Mouse (Mus musculus) erythroid progenitor cell, adult 5-6 weeks (primary cell): ENCODE data around the gene Asl. TPM values are rescaled to one million over a fixed set of nuclear protein-coding genes. Genes with fewer than 3 reads are reported as not detected.
A peak's percentile ranks its signal among the peaks of the same experiment; 100 is the strongest.

Experiments
- ATAC-seq: replicated peaks from 2 replicates; pipeline ENCODE4 v1.8.0; 2016; ENCODE audit warnings: moderate number of reproducible peaks, mild to moderate bottlenecking, moderate TSS enrichment, inconsistent platforms; ENCODE audit not compliant: poor library complexity, low FRiP score, severe bottlenecking
- total RNA-seq, 2 experiments: library from RNA; stranded (forward) in 1 of 2; stranded (reverse) in 1 of 2; fragments of 150-400 nt in 1 of 2; fragments of 186-747, 209-891 nt in 1 of 2; gene quantifications; 2 replicates each; pipeline versions ENCODE4 v1.2.3 to v1.2.4; 2015 to 2017; ENCODE audit warnings: low replicate concordance in 2 of 2

Gene Asl
- total RNA-seq, 2 experiments from 2014 or later = 10.9 TPM; not detected in 1

DNA sequence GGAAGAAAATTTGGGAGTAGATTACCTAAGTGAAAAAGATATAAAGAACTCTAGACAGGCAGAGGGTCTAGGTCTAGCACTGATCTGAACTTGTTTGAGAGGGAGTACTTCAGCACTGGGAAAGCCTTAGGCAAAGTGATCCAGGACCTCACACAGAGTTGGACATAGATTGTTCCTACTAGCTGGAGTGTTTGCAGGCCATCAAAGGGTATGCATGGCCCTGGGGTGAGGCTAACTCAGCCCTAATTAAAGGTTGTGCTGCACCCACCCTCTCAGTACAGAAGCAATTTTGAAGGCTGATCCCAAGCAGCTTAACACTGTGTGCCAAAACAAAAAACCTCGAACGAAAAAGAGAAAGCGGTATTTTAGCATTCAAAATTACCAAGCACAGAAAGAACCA is 62.6 kb downstream of the Asl start:
- ATAC-seq = 0 out of 2 replicates have a peak, but pooled peaks have one; percentile 27

DNA sequence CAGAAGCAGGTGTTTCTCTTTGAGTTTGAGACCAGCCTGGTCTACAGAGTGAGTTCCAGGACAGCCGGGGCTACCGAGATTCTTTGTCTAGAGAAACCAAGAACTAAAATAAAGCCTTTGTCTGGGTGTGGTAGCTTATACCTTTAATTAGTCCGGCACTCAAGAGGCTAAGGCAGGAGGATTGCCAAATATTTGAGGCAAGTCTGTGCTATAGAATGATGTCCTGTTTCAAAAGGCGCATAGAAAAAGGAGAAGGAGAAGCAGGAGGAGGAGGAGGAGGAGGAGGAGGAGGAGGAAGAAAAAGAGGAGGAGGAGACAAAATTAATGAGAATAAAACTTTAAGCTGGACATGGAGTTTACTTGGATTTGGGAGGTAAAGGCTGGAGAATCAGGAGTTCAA is 65.8 kb downstream of the Asl start:
- ATAC-seq = no peak

Other genes with a start within 250 kb of the Asl start
- 18.0 and 24.7 TPM in 2 replicates for gene Psph, start 241.8 kb downstream of the Asl start, total RNA-seq (2015; ENCODE audit: low replicate concordance)
- 1.9 and 16.4 TPM in 2 replicates for gene Psph, start 241.8 kb downstream of the Asl start, total RNA-seq (2017; ENCODE audit: low replicate concordance)
- gene Sumf2, start 182.3 kb downstream of the Asl start, total RNA-seq (2015; ENCODE audit: low replicate concordance) = 1.8 and 14.7 TPM in 2 replicates
- gene Sumf2, start 182.3 kb downstream of the Asl start, total RNA-seq (2017; ENCODE audit: low replicate concordance) = 6.7 TPM in 1 of 2 replicates, not detected in the other
- gene Chchd2, start 141.8 kb downstream of the Asl start, total RNA-seq (2015; ENCODE audit: low replicate concordance) = 111 and 174 TPM in 2 replicates
- gene Chchd2, start 141.8 kb downstream of the Asl start, total RNA-seq (2017; ENCODE audit: low replicate concordance) = 57.6 and 102 TPM in 2 replicates
- 3.4 TPM in 1 of 2 replicates, not detected in the other for gene Zbed5, start 133.5 kb downstream of the Asl start, total RNA-seq (2015; ENCODE audit: low replicate concordance)
- gene Zbed5, start 133.5 kb downstream of the Asl start, total RNA-seq (2017; ENCODE audit: low replicate concordance) = 0.51 TPM in 1 of 2 replicates, not detected in the other
- gene Phkg1, start 130.7 kb downstream of the Asl start, total RNA-seq (2015; ENCODE audit: low replicate concordance) = not detected in 2 replicates
- 0.61 TPM in 1 of 2 replicates, not detected in the other for gene Phkg1, start 130.7 kb downstream of the Asl start, total RNA-seq (2017; ENCODE audit: low replicate concordance)
- gene Nupr1l, start 120.7 kb downstream of the Asl start, total RNA-seq (2015; ENCODE audit: low replicate concordance) = not detected in 2 replicates
- gene Nupr1l, start 120.7 kb downstream of the Asl start, total RNA-seq (2017; ENCODE audit: low replicate concordance) = 0.64 TPM in 1 of 2 replicates, not detected in the other
- gene Vkorc1l1, start 87.3 kb downstream of the Asl start, total RNA-seq (2015; ENCODE audit: low replicate concordance) = 54.4 and 69.6 TPM in 2 replicates
- 37.9 and 60.2 TPM in 2 replicates for gene Vkorc1l1, start 87.3 kb downstream of the Asl start, total RNA-seq (2017; ENCODE audit: low replicate concordance)
- gene Gusb, start 26.2 kb downstream of the Asl start, total RNA-seq (2015; ENCODE audit: low replicate concordance) = 24.9 and 27.2 TPM in 2 replicates
- 5.4 and 15.1 TPM in 2 replicates for gene Gusb, start 26.2 kb downstream of the Asl start, total RNA-seq (2017; ENCODE audit: low replicate concordance)
- gene Crcp, start within 50 bp of the Asl start, total RNA-seq (2015; ENCODE audit: low replicate concordance) = 15.1 and 31.4 TPM in 2 replicates
- gene Crcp, start within 50 bp of the Asl start, total RNA-seq (2017; ENCODE audit: low replicate concordance) = 17.2 and 18.1 TPM in 2 replicates
- gene Tpst1, start 44.1 kb upstream of the Asl start, total RNA-seq (2015; ENCODE audit: low replicate concordance) = 5.0 and 11.7 TPM in 2 replicates
- gene Tpst1, start 44.1 kb upstream of the Asl start, total RNA-seq (2017; ENCODE audit: low replicate concordance) = 4.5 and 9.1 TPM in 2 replicates
- 11.2 and 15.1 TPM in 2 replicates for gene Kctd7, start 115.6 kb upstream of the Asl start, total RNA-seq (2015; ENCODE audit: low replicate concordance)
- 17.1 and 19.2 TPM in 2 replicates for gene Kctd7, start 115.6 kb upstream of the Asl start, total RNA-seq (2017; ENCODE audit: low replicate concordance)
- gene Rabgef1, start 142.6 kb upstream of the Asl start, total RNA-seq (2015; ENCODE audit: low replicate concordance) = 47.4 and 56.6 TPM in 2 replicates
- 91.1 and 102 TPM in 2 replicates for gene Rabgef1, start 142.6 kb upstream of the Asl start, total RNA-seq (2017; ENCODE audit: low replicate concordance)
- gene Tmem248, start 187.8 kb upstream of the Asl start, total RNA-seq (2015; ENCODE audit: low replicate concordance) = 26.3 and 27.7 TPM in 2 replicates
- gene Tmem248, start 187.8 kb upstream of the Asl start, total RNA-seq (2017; ENCODE audit: low replicate concordance) = 25.5 and 32.0 TPM in 2 replicates
- gene Sbds, start 226.3 kb upstream of the Asl start, total RNA-seq (2015; ENCODE audit: low replicate concordance) = 32.7 and 57.3 TPM in 2 replicates
- 58.0 and 71.3 TPM in 2 replicates for gene Sbds, start 226.3 kb upstream of the Asl start, total RNA-seq (2017; ENCODE audit: low replicate concordance)
- 6.7 and 11.5 TPM in 2 replicates for gene Tyw1, start 226.4 kb upstream of the Asl start, total RNA-seq (2015; ENCODE audit: low replicate concordance)
- 12.6 and 13.5 TPM in 2 replicates for gene Tyw1, start 226.4 kb upstream of the Asl start, total RNA-seq (2017; ENCODE audit: low replicate concordance)